Mouse (Mus musculus) bone marrow macrophage, adult 2 months (primary cell): ENCODE measurements at regions not wholly inside any gene's neighbourhood (a gene's known extent, or its start where the extent isn't known, plus 50 kb on each side); places are given as distances from the start of the nearest gene placed in this dataset.

Experiments
- CTCF ChIP-seq: IDR thresholded peaks from 2 replicates; pipeline ENCODE4 v1.5.1; 2012; ENCODE audit warnings: low read depth, mild to moderate bottlenecking, low read length, moderate library complexity
- POLR2A ChIP-seq: IDR thresholded peaks from 2 replicates; pipeline ENCODE4 v1.6.1; 2012; ENCODE audit warnings: mild to moderate bottlenecking, low read depth, low read length, borderline replicate concordance

DNA sequence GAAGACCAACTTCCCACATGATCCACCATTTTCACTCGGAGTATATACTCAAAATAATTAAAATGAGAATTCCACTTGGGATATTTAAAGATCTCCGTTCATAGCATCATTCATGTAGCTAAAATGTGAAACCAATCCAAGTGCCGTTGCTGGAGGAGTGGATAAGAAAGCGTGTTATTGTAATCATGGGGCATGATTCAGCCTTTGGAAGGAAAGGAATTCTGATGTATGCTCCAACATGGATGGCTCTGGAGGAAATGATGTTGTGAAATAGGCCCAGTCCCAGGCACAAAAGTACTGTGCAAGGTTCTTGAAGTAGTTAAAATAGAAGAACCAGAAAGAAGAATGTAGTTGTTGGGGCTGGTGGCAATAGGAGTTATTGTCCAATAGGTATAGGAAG lies 64.7 kb upstream of the Rbms1 start:
- TF ChIP-seq CTCF: no peak
- TF ChIP-seq POLR2A: no peak
